Mouse (Mus musculus): ENCODE measurements around the gene Lman2.

DNA sequence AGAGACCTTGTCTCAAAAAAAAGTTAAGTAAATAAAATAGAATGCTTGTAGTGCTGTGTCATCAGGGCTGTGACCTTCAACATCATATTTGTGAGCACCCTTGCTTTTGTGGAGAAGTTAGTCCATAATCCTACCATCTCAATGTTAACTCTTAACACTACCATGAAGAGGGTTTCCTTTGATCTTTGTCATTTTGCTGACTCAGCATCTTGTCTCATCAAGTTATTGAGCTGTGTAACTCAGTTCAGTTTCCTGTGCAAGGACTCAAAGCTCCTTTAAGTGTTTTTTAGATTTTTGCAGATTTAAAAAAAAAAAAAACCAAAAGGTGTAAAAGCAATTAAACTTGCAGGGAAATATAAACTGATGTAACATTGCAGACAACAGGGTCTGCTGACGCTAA, 65.8 kb downstream of the Lman2 start:
- no peak for TF ChIP-seq CHD2 (IDR thresholded peaks at IDR 0.05; ENCODE audit: low read depth, low read length)
- no peak for TF ChIP-seq HCFC1 (IDR thresholded peaks at IDR 0.05; ENCODE audit: borderline replicate concordance, insufficient read depth, low read length)
- TF ChIP-seq MAFK (IDR thresholded peaks at IDR 0.05; ENCODE audit: insufficient read depth, low read depth, low read length): peak; percentile 99
